Mouse (Mus musculus) midbrain, postnatal 0 days (tissue): ENCODE measurements around the gene Irak3. TPM values are rescaled to one million over a fixed set of nuclear protein-coding genes. Genes with fewer than 3 reads are reported as not detected.
"Not testable (repeated sequence)": the region's sequence is repeated elsewhere in the genome, so short reads cannot be mapped to it uniquely, and the experiment has no call there.

Source experiments
- ATAC-seq: fragments of 200-750 bp; cut with Nextera tagmentation; 2 replicates; pipeline ENCODE4 v1.8.0; 2017; ENCODE audit warnings: moderate number of reproducible peaks, mild to moderate bottlenecking, moderate TSS enrichment, moderate library complexity; ENCODE audit not compliant: low FRiP score
- DNase-seq: peaks from one replicate; pipeline ENCODE4 v3.0.0-alpha.2; 2015; ENCODE audit warnings: low spot score
- H3K27ac ChIP-seq: fragments of 300-500 bp; sonication (generic); 2 replicates; pipeline ENCODE4 v1.5.1; 2014; ENCODE audit warnings: low read depth, mild to moderate bottlenecking, low read length, mixed read lengths
- H3K27me3 ChIP-seq: fragments of 300-500 bp; sonication (generic); 2 replicates; pipeline ENCODE4 v1.6.1; 2014; ENCODE audit warnings: low read length, control low read depth, mixed read lengths; ENCODE audit not compliant: insufficient read depth
- H3K36me3 ChIP-seq: fragments of 300-500 bp; sonication (generic); 2 replicates; pipeline ENCODE4 v1.6.1; 2014; ENCODE audit warnings: low read length, control low read depth, mixed read lengths; ENCODE audit not compliant: insufficient read depth
- H3K4me1 ChIP-seq: fragments of 300-500 bp; sonication (generic); 2 replicates; pipeline ENCODE4 v1.6.1; 2014; ENCODE audit warnings: mild to moderate bottlenecking, control low read depth, antibody characterized with exemption, low read length, mixed read lengths; ENCODE audit not compliant: insufficient read depth
- H3K4me2 ChIP-seq: fragments of 300-500 bp; sonication (generic); 2 replicates; pipeline ENCODE4 v1.6.1; 2014; ENCODE audit warnings: low read depth, mild to moderate bottlenecking, low read length, mixed read lengths; ENCODE audit not compliant: poor library complexity, severe bottlenecking
- H3K4me3 ChIP-seq: fragments of 300-500 bp; sonication (generic); 2 replicates; pipeline ENCODE4 v1.5.1; 2014; ENCODE audit warnings: low read depth, mild to moderate bottlenecking, low read length, moderate library complexity
- H3K9ac ChIP-seq: fragments of 300-500 bp; sonication (generic); replicated peaks from 2 replicates; pipeline ENCODE4 v1.6.1; 2014; ENCODE audit warnings: mild to moderate bottlenecking, low read length, moderate library complexity, mixed read lengths; ENCODE audit not compliant: poor library complexity, severe bottlenecking
- H3K9me3 ChIP-seq: fragments of 300-500 bp; sonication (generic); 2 replicates; pipeline ENCODE4 v1.6.1; 2016; ENCODE audit warnings: low read length, control low read depth
- CTCF ChIP-seq: IDR thresholded peaks from 2 replicates; pipeline ENCODE4 v1.5.1; 2016; ENCODE audit warnings: antibody characterized with exemption, mild to moderate bottlenecking
- WGBS: fragments of 180-500 bp; shearing (Covaris S2); extraction: QIAGEN DNeasy Blood & Tissue Kit; methylation state at CpG from one replicate; pipeline ENCODE4 v1.1.7; 2014; 5-methylcytosine and 5-hydroxymethylcytosine counted together
- polyA plus RNA-seq: library from polyadenylated mRNA; unstranded; fragments of >200 nt; fragmentation: Nextera tagmentation; extraction: Ambion mirVana; gene quantifications from 2 replicates; pipeline ENCODE4 v1.2.1, GENCODE M21; 2015
- total RNA-seq: library from RNA; depleted of rRNA; stranded (reverse); fragments of >200 nt; gene quantifications from 2 replicates; pipeline ENCODE4 v1.2.3, GENCODE M21; 2014

The Irak3 gene
- total and polyA plus RNA-seq, 2 experiments from 2014 or later = 0.19 to 0.60 TPM

- no peak for ATAC-seq
- no peak for DNase-seq
- peaks cover 6% of the 10 kb centered on the region; the same call in 1 of the 2 replicates for H3K36me3 ChIP-seq
- no peak overlapping the region for H3K9ac ChIP-seq
- H3K27me3 ChIP-seq = no peaks in the 10 kb centered on the region
- H3K27ac ChIP-seq = no peak overlapping the region
- TF ChIP-seq CTCF = no peak
- no peaks in the 10 kb centered on the region for H3K9me3 ChIP-seq
- H3K4me1 ChIP-seq = no peaks in the 10 kb centered on the region
- WGBS = 86% methylated on average over 14 of the region's 14 CpGs
- no peak overlapping the region for H3K4me3 ChIP-seq
- H3K4me2 ChIP-seq = no peak overlapping the region
These were observed 17.8 kb upstream of the Irak3 start for GRCm38 (mm10) chr10:120219578-120220359.

- Histone ChIP-seq H3K36me3 (peaks cover 6% of the 10 kb centered on the region; the same call in 1 of the 2 replicates), H3K4me3 (no peak overlapping the region), H3K27ac (no peak overlapping the region), H3K4me2 (no peak overlapping the region), H3K27me3 (no peaks in the 10 kb centered on the region), H3K9me3 (no peaks in the 10 kb centered on the region), H3K9ac (no peak overlapping the region), H3K4me1 (no peaks in the 10 kb centered on the region)
- DNase-seq = no peak
- 93% methylated on average over 10 of the region's 10 CpGs for WGBS
- no peak for TF ChIP-seq CTCF
- no peak for ATAC-seq
These were observed 17.1 kb upstream of the Irak3 start for GRCm38 (mm10) chr10:120218996-120219395.

- not testable (repeated sequence) for ATAC-seq, H3K9me3 ChIP-seq, H3K27ac ChIP-seq, H3K36me3 ChIP-seq, H3K27me3 ChIP-seq, DNase-seq, H3K9ac ChIP-seq, H3K4me3 ChIP-seq, H3K4me2 ChIP-seq, H3K4me1 ChIP-seq
- WGBS = 86% methylated on average over 1 of the region's 1 CpGs
These were observed 15.2 kb upstream of the Irak3 start for GRCm38 (mm10) chr10:120217099-120217498.

GRCm38 (mm10) chr10:120210096-120210495 is 8.2 kb upstream of the Irak3 start:
- no peaks in the 10 kb centered on the region for H3K36me3 ChIP-seq
- DNase-seq (no peak), ATAC-seq (no peak)
- no peak for TF ChIP-seq CTCF
- H3K4me3 ChIP-seq = no peak overlapping the region
- WGBS = 91% methylated on average over 3 of the region's 3 CpGs
- no peaks in the 10 kb centered on the region for H3K9me3 ChIP-seq
- no peak overlapping the region for H3K27ac ChIP-seq
- no peak overlapping the region for H3K4me2 ChIP-seq
- H3K9ac ChIP-seq = no peak overlapping the region
- no peaks in the 10 kb centered on the region for H3K4me1 ChIP-seq
- no peaks in the 10 kb centered on the region for H3K27me3 ChIP-seq

GRCm38 (mm10) chr10:120209539-120209925 is 7.6 kb upstream of the Irak3 start:
- H3K9ac ChIP-seq = no peak overlapping the region
- peak overlapping the region; percentile 64 for H3K4me2 ChIP-seq
- WGBS = 69% methylated on average over 6 of the region's 6 CpGs

More at GRCm38 (mm10) chr10:120209539-120209925, 7.6 kb upstream of the Irak3 start:
- Histone ChIP-seq H3K27me3 (no peaks in the 10 kb centered on the region), H3K9me3 (no peaks in the 10 kb centered on the region), H3K36me3 (no peaks in the 10 kb centered on the region), H3K27ac (no peak overlapping the region), H3K4me1 (no peaks in the 10 kb centered on the region), H3K4me3 (peak overlapping the region; percentile 75; the same call in 1 of the 2 replicates)
- TF ChIP-seq CTCF = no peak
- no peak for DNase-seq
- ATAC-seq = no peak
